Mouse (Mus musculus) kidney, adult 11 months (tissue): ENCODE results near the gene Lpar5.
"Not testable (repeated sequence)": the region's sequence is repeated elsewhere in the genome, so short reads cannot be mapped to it uniquely, and the experiment has no call there.

Experiments
- DNase-seq: peaks from one replicate; pipeline ENCODE4 v3.0.0; 2022

Lpar5 gene

GRCm38 (mm10) chr6:125067571-125067995 is at the start of gene Lpar5:
Lpar5 (plus strand) TSS chr6:125067920.
- no peak for DNase-seq

GRCm38 (mm10) chr6:125030532-125030931 is 37.2 kb upstream of the Lpar5 start:
- peak; percentile 38 for DNase-seq

GRCm38 (mm10) chr6:125031604-125032003 is 36.1 kb upstream of the Lpar5 start:
- DNase-seq = no peak

GRCm38 (mm10) chr6:125038666-125039065 is 29.1 kb upstream of the Lpar5 start:
- DNase-seq = no peak

- DNase-seq = no peak
These were observed 28.6 kb upstream of the Lpar5 start for GRCm38 (mm10) chr6:125039131-125039530.

GRCm38 (mm10) chr6:125039533-125040153 is 28.1 kb upstream of the Lpar5 start, which contains the start of gene Ing4:
Ing4 (plus strand) TSS chr6:125039760.
- DNase-seq = peak; percentile 92

GRCm38 (mm10) chr6:125040221-125040620 is 27.5 kb upstream of the Lpar5 start:
- DNase-seq = no peak

GRCm38 (mm10) chr6:125041047-125041446 is 26.7 kb upstream of the Lpar5 start:
- no peak for DNase-seq

GRCm38 (mm10) chr6:125042081-125042480 is 25.6 kb upstream of the Lpar5 start:
- DNase-seq = no peak

GRCm38 (mm10) chr6:125046691-125047090 is 21.0 kb upstream of the Lpar5 start:
- DNase-seq = peak; percentile 62

- DNase-seq = no peak
These were observed 18.0 kb upstream of the Lpar5 start, which contains the start of gene Acrbp for GRCm38 (mm10) chr6:125049678-125050077. Acrbp (plus strand) TSS chr6:125049689.

GRCm38 (mm10) chr6:125051237-125051636 is 16.5 kb upstream of the Lpar5 start:
- no peak for DNase-seq

- DNase-seq = no peak
These were observed 6.2 kb upstream of the Lpar5 start for GRCm38 (mm10) chr6:125061493-125061892.

GRCm38 (mm10) chr6:125062511-125062910 is 5.2 kb upstream of the Lpar5 start:
- DNase-seq = no peak

- DNase-seq = no peak
These were observed 3.8 kb upstream of the Lpar5 start for GRCm38 (mm10) chr6:125063906-125064305.

- DNase-seq = not testable (repeated sequence)
These were observed 2.5 kb upstream of the Lpar5 start for GRCm38 (mm10) chr6:125065223-125065622.

GRCm38 (mm10) chr6:125071170-125071895 is 3.6 kb downstream of the Lpar5 start:
- no peak for DNase-seq

- DNase-seq = no peak
These were observed 4.2 kb downstream of the Lpar5 start for GRCm38 (mm10) chr6:125071896-125072279.

GRCm38 (mm10) chr6:125073825-125074224 is 6.1 kb downstream of the Lpar5 start:
- no peak for DNase-seq

- DNase-seq = no peak
These were observed 13.7 kb downstream of the Lpar5 start for GRCm38 (mm10) chr6:125081394-125081793.

GRCm38 (mm10) chr6:125081797-125082560 is 14.3 kb downstream of the Lpar5 start:
- peak; percentile 91 for DNase-seq

- DNase-seq = no peak
These were observed 15.2 kb downstream of the Lpar5 start for GRCm38 (mm10) chr6:125082801-125083386.

GRCm38 (mm10) chr6:125084424-125084823 is 16.7 kb downstream of the Lpar5 start:
- DNase-seq = no peak
